Mouse (Mus musculus) brown adipose tissue, adult 24 weeks (tissue): ENCODE data around the gene Zfp60. TPM values are rescaled to one million over a fixed set of nuclear protein-coding genes. Genes with fewer than 3 reads are reported as not detected.
"Not testable (repeated sequence)": the region's sequence is repeated elsewhere in the genome, so short reads cannot be mapped to it uniquely, and the experiment has no call there.

Experiments
- H3K27ac ChIP-seq: fragments of 200-500 bp; replicated peaks from 2 replicates; pipeline ENCODE4 v1.5.1; 2012; ENCODE audit warnings: low read depth, mild to moderate bottlenecking, low read length
- H3K4me1 ChIP-seq: fragments of 200-500 bp; 2 replicates; pipeline ENCODE4 v1.6.1; 2012; ENCODE audit warnings: low read length, mixed read lengths; ENCODE audit not compliant: control insufficient read depth, insufficient read depth, insufficient read length
- H3K4me3 ChIP-seq: fragments of 200-500 bp; 2 replicates; pipeline ENCODE4 v1.5.1; 2012; ENCODE audit warnings: low read depth, mild to moderate bottlenecking, low read length, moderate library complexity; ENCODE audit not compliant: insufficient read depth
- polyA plus RNA-seq: library from polyadenylated mRNA; stranded (reverse); fragments of >200 nt; gene quantifications from 2 replicates; pipeline ENCODE4 v1.2.4, GENCODE M21; 2012; ENCODE audit not compliant: missing spikeins, insufficient read depth, insufficient read length

Gene Zfp60
- polyA plus RNA-seq, 1 experiment, result 4.9 TPM

DNA sequence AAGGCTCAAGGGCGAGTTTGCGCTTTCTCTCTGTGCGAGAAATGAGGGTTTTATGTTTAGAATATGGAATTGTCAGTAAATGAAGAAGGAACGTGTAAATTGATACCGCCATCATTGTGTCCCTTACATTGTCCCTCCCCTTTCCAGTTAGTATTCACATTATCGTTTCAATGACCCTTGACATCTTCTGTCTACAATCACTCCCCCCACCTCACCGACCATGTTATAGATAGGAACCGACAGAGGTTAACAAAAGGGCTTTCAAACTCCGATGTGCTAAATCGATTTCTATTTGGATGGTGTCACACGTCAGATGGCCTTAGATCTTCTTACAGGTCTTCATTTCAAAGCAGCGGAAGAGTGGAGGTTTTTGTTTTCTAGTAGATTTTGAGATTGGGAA, 757 bp downstream of the Zfp60 start:
- H3K27ac ChIP-seq, result peak overlapping the region; percentile 84; the same call in 1 of the 2 replicates
- peak overlapping the region; percentile 99 for H3K4me3 ChIP-seq
- 0 out of 2 replicates have a peak, but pooled peaks cover 2% of the 10 kb centered on the region for H3K4me1 ChIP-seq

DNA sequence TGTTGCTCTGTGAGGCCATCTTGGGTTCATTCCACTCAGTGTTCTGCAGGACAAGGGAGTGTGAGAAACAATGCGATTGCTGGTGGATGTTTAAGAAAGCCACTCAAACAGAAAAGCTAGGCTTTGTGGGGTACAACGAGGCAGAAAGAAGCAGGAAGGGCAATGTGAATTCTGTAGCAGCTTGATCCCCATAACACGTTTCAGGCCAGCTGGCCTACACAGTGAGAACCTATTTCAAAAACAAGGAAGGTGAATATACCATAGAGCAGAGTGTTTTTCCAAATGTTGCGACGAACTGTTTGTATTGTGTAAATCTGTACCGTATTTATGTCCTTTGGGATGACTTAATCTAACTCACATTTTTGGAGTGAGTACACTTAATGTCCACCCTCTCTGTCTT, 1.3 kb downstream of the Zfp60 start:
- 0 out of 2 replicates have a peak overlapping the region, but pooled peaks have one; percentile 5 for H3K4me3 ChIP-seq
- H3K27ac ChIP-seq, result no peak overlapping the region
- H3K4me1 ChIP-seq, result 0 out of 2 replicates have a peak, but pooled peaks cover 2% of the 10 kb centered on the region

- Histone ChIP-seq H3K4me3 (no peak overlapping the region), H3K27ac (no peak overlapping the region), H3K4me1 (0 out of 2 replicates have a peak, but pooled peaks cover 2% of the 10 kb centered on the region)
These were observed 4.3 kb downstream of the Zfp60 start for GRCm38 (mm10) chr7:27735457-27735856.

DNA sequence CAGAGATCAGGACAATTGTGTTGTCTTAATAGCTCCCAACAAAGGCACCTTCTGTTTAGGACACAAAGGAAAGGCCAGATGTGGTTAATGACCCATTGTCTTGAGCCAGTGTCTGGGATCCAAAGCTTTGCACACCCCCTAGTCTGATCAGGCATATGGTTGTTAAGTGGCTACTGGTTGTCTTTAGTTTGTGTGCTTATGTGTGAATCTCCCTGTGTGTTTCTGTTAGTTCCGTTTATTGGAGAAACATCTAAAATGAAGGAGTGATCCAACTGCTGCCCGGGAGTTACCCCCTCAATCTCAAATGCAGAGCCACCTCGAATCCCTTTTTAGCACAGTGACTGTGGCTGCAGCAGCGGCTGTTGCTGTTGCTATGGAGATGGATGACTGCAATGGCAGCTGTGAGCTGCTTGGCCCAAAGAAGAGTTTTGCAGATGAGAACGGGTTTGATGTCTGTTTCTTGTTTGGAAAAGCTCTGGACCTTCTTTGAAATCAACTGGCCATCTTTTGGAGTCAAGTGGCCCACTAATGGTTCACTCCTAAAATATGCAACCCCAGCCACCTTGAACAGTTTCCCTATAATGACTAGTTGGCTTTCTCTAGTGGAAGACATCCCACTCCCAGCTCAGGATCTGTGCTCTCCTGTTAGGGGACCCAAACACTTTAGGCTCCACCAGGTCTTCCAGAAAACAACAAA, 25.3 kb downstream of the Zfp60 start:
- H3K27ac ChIP-seq, result no peak overlapping the region
- no peaks in the 10 kb centered on the region for H3K4me1 ChIP-seq

GRCm38 (mm10) chr7:27757048-27757375, 25.8 kb downstream of the Zfp60 start:
- Histone ChIP-seq H3K27ac (no peak overlapping the region), H3K4me1 (no peaks in the 10 kb centered on the region), H3K4me3 (no peak overlapping the region)

More for the DNA sequence above, 25.3 kb downstream of the Zfp60 start:
- H3K4me3 ChIP-seq, result no peak overlapping the region

DNA sequence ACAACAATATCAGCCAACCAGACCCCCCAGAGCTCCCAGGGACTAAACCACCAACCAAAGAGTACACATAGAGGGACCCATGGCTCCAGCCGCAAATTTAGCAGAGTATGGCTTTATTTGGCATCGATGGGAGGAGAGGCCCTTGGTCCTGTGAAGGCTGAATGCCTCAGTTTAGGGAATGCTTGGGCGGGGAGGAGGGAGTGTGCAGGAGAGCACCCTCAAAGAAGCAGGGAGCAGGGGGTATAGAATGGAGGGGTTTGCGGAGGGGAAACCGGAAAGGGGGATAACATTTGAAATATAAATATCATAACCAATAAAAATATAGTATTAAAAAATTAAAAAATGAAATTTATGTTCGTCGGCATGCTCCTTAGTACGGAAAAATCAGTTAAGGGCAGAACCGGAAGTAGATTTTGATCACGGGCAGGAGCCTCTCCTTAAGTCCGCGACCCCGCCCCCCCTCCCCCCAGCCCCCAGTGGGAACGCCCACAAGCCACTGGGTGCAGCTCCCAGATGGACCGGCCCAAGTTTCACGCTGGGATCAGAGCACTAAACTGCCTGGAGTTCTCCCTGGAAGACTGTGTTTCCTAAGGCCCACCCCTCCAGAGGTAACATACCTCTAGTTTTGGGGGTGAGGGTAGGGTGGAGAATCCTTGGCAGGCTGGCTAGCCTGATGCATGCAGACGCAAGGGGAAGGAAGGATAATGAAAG, 34.1 kb downstream of the Zfp60 start:
- Histone ChIP-seq H3K4me3 (no peak overlapping the region), H3K27ac (no peak overlapping the region), H3K4me1 (no peaks in the 10 kb centered on the region)

DNA sequence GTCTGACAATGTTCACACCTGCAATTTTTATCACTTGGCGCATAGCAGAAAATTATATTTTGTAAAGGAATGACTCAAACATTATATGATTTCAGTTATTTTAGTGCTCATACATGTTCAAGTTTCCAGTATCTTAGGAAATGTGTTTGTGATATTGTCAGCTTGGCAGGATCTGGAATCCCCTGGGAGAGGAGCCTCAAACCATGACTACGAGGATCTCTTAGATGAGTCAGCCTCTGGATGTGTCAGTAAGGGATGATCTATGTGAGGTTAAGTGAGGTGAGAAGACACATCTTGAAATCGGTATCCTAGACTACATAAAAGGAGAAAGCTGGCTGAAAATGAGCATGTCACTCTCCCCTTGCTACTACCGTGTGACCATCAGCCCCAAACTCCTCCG, 58.1 kb downstream of the Zfp60 start:
- Histone ChIP-seq H3K27ac (no peak overlapping the region), H3K4me1 (no peaks in the 10 kb centered on the region), H3K4me3 (no peak overlapping the region)

GRCm38 (mm10) chr7:27793865-27794264, 62.7 kb downstream of the Zfp60 start:
- not testable (repeated sequence) for H3K27ac ChIP-seq

DNA sequence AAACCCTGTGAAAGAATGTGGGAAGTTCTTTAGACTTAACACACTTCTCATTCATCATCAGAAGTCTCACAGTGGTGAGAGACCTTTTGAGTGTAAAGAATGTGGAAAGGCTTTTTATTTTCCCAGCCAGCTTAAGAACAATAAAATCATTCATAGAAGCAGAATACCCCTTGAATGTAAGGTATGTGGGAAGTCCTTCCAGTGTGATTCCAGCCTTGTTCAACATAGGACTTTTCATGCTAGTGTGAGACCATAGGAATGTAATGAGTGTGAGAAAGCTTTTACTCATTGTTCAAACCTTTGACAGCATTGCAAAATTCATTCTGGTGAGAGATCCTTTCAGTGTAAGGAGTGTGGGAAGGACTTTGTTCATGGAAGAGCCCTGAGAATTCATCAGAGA, 63.4 kb downstream of the Zfp60 start:
- Histone ChIP-seq H3K4me3 (no peak overlapping the region), H3K27ac (no peak overlapping the region), H3K4me1 (no peaks in the 10 kb centered on the region)

More at GRCm38 (mm10) chr7:27793865-27794264, 62.7 kb downstream of the Zfp60 start:
- H3K4me3 ChIP-seq, H3K4me1 ChIP-seq: not testable (repeated sequence)

GRCm38 (mm10) chr7:27797906-27798811, 67.0 kb downstream of the Zfp60 start:
- Histone ChIP-seq H3K4me1 (no peaks in the 10 kb centered on the region), H3K4me3 (no peak overlapping the region), H3K27ac (no peak overlapping the region)

GRCm38 (mm10) chr7:27801137-27801536, 69.9 kb downstream of the Zfp60 start:
- H3K4me1 ChIP-seq, result no peaks in the 10 kb centered on the region
- H3K4me3 ChIP-seq, result no peak overlapping the region
- H3K27ac ChIP-seq, result no peak overlapping the region

DNA sequence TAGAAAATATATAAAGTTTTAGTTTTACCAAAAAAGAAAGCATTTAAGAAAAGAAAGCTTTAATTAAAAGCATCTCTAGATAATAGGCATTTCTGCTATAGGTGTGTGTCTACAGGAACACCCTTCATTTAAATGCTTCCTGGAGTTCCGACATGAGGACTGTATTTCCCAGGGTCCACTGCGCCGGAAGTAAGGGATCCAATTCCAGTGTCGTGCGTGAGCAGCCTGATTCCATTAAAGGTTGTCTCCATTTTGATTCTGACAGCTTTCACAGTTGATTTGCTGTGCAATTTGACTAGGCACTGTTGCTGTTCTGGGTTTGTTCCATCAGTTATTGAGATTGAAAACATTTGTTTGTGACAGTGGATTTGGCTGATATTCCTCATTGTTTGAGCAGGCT, 71.8 kb downstream of the Zfp60 start:
- no peak overlapping the region for H3K27ac ChIP-seq
- no peaks in the 10 kb centered on the region for H3K4me1 ChIP-seq
- no peak overlapping the region for H3K4me3 ChIP-seq
